Mouse (Mus musculus) myocyte (in vitro differentiated cells): ENCODE results near the gene Il4. TPM values are rescaled to one million over a fixed set of nuclear protein-coding genes. Genes with fewer than 3 reads are reported as not detected.

ENCODE experiments used
- H3K27me3 ChIP-seq: one replicate; pipeline ENCODE4 v1.6.1; 2011; ENCODE audit not compliant: control insufficient read depth, insufficient read depth, insufficient read length
- H3K36me3 ChIP-seq: one replicate; pipeline ENCODE4 v1.6.1; 2011; ENCODE audit not compliant: control insufficient read depth, insufficient read depth
- H3K4me2 ChIP-seq: one replicate; pipeline ENCODE4 v1.6.1; 2011; ENCODE audit warnings: low read depth, control low read depth
- H3K4me3 ChIP-seq: one replicate; pipeline ENCODE4 v1.5.1; 2011; ENCODE audit warnings: mild to moderate bottlenecking, control low read depth, moderate library complexity
- H3K79me2 ChIP-seq: one replicate; pipeline ENCODE4 v1.6.1; 2011; ENCODE audit not compliant: control insufficient read depth, insufficient read depth
- H3ac ChIP-seq: one replicate; pipeline ENCODE4 v1.6.1; 2011; ENCODE audit not compliant: control insufficient read depth, insufficient read length
- CEBPB ChIP-seq: IDR thresholded peaks from 2 replicates; pipeline ENCODE4 v1.6.1; 2011; ENCODE audit warnings: mild to moderate bottlenecking, moderate library complexity; ENCODE audit not compliant: poor library complexity, insufficient read depth, severe bottlenecking
- E2F4 ChIP-seq: IDR thresholded peaks from one replicate; pipeline ENCODE4 v1.6.1; 2011; ENCODE audit warnings: mild to moderate bottlenecking, control low read depth, moderate library complexity; ENCODE audit not compliant: insufficient read depth
- MAX ChIP-seq: IDR thresholded peaks from one replicate; pipeline ENCODE4 v1.6.1; 2011; ENCODE audit warnings: low read depth, mild to moderate bottlenecking, control low read depth
- MYOD1 ChIP-seq, 3 experiments: IDR thresholded peaks; one replicate each; pipeline ENCODE4 v1.6.1; 2011; ENCODE audit warnings: control low read depth in 2 of 3, low read depth in 2 of 3, mild to moderate bottlenecking in 2 of 3, moderate library complexity in 1 of 3; ENCODE audit not compliant: insufficient read length in 2 of 3, control insufficient read depth in 1 of 3
- MYOG ChIP-seq, 3 experiments: IDR thresholded peaks; one replicate each; pipeline ENCODE4 v1.6.1; 2011; ENCODE audit warnings: control low read depth in 2 of 3, low read depth in 2 of 3, mild to moderate bottlenecking in 2 of 3; ENCODE audit not compliant: insufficient read length in 2 of 3, control insufficient read depth in 1 of 3, insufficient read depth in 1 of 3
- POLR2A ChIP-seq: IDR thresholded peaks from one replicate; pipeline ENCODE4 v1.6.1; 2011; ENCODE audit warnings: low read depth, mild to moderate bottlenecking, control low read depth, moderate library complexity; ENCODE audit not compliant: insufficient read length
- POLR2AphosphoS2 ChIP-seq: IDR thresholded peaks from one replicate; pipeline ENCODE4 v1.6.1; 2011; ENCODE audit warnings: low read depth, control low read depth; ENCODE audit not compliant: insufficient read length
- REST ChIP-seq: IDR thresholded peaks from one replicate; pipeline ENCODE4 v1.6.1; 2011; ENCODE audit warnings: mild to moderate bottlenecking, control low read depth, moderate library complexity; ENCODE audit not compliant: insufficient read depth, insufficient read length
- SRF ChIP-seq: IDR thresholded peaks from one replicate; pipeline ENCODE4 v1.6.1; 2011; ENCODE audit warnings: low read depth; ENCODE audit not compliant: control insufficient read depth, insufficient read length
- TCF12 ChIP-seq: IDR thresholded peaks from one replicate; pipeline ENCODE4 v1.6.1; 2011; ENCODE audit warnings: mild to moderate bottlenecking, control low read depth; ENCODE audit not compliant: poor library complexity, insufficient read depth, severe bottlenecking
- TCF3 ChIP-seq: IDR thresholded peaks from one replicate; pipeline ENCODE4 v1.6.1; 2011; ENCODE audit warnings: low read depth, control low read depth; ENCODE audit not compliant: insufficient read length
- USF1 ChIP-seq: IDR thresholded peaks from one replicate; pipeline ENCODE4 v1.6.1; 2011; ENCODE audit warnings: low read depth, mild to moderate bottlenecking, control low read depth, moderate library complexity
- polyA plus RNA-seq: library from polyadenylated mRNA; unstranded; fragments of >200 nt; fragmentation: generic; extraction: Trizol; gene quantifications from one replicate; pipeline ENCODE4 v1.2.1, GENCODE M21; 2012; ENCODE audit warnings: missing spikeins

Il4 gene
- polyA plus RNA-seq, result 0.19 TPM

- Histone ChIP-seq H3K79me2 (no peaks in the 10 kb centered on the region), H3K27me3 (peaks cover 34% of the 10 kb centered on the region), H3K4me2 (no peak within 1 kb of the TSS), H3K4me3 (no peak within 1 kb of the TSS), H3ac (no peak within 1 kb of the TSS), H3K36me3 (no peaks in the 10 kb centered on the region)
- no peak for TF ChIP-seq CEBPB
- TF ChIP-seq POLR2A, result no peak
- TF ChIP-seq SRF, result no peak
- no peak for TF ChIP-seq MAX
- TF ChIP-seq REST, result no peak
- TF ChIP-seq TCF3, result no peak
- TF ChIP-seq E2F4, result no peak
- TF ChIP-seq POLR2AphosphoS2, result no peak
- no peak for TF ChIP-seq MYOG (IDR thresholded peaks at IDR 0.05; ENCODE audit: control insufficient read depth in 1 of 3, insufficient read depth in 1 of 3, insufficient read length in 2 of 3, low read depth in 2 of 3)
- TF ChIP-seq MYOD1 (IDR thresholded peaks at IDR 0.05; ENCODE audit: control insufficient read depth in 1 of 3, insufficient read length in 2 of 3, low read depth in 2 of 3), result no peak
- no peak for TF ChIP-seq USF1
- TF ChIP-seq TCF12, result no peak
Measured at GRCm38 (mm10) chr11:53618619-53619198, at the start of gene Il4. Gene Il4, minus strand, starts transcription at chr11:53618669.

GRCm38 (mm10) chr11:53664091-53664490 is 45.6 kb upstream of the Il4 start:
- Histone ChIP-seq H3K4me2 (no peak overlapping the region), H3K36me3 (peaks cover 12% of the 10 kb centered on the region), H3K79me2 (no peaks in the 10 kb centered on the region), H3ac (no peak overlapping the region), H3K4me3 (no peak overlapping the region), H3K27me3 (no peaks in the 10 kb centered on the region)
- TF ChIP-seq POLR2AphosphoS2, result no peak
- TF ChIP-seq TCF12, result no peak
- no peak for TF ChIP-seq POLR2A
- no peak for TF ChIP-seq TCF3
- no peak for TF ChIP-seq SRF
- no peak for TF ChIP-seq MAX
- TF ChIP-seq USF1, result no peak
- TF ChIP-seq E2F4, result no peak
- no peak for TF ChIP-seq MYOG (IDR thresholded peaks at IDR 0.05; ENCODE audit: control insufficient read depth in 1 of 3, insufficient read depth in 1 of 3, insufficient read length in 2 of 3, low read depth in 2 of 3)
- no peak for TF ChIP-seq CEBPB
- TF ChIP-seq REST, result no peak
- no peak for TF ChIP-seq MYOD1 (IDR thresholded peaks at IDR 0.05; ENCODE audit: control insufficient read depth in 1 of 3, insufficient read length in 2 of 3, low read depth in 2 of 3)

- Histone ChIP-seq H3K79me2 (no peaks in the 10 kb centered on the region), H3K36me3 (peaks cover 9% of the 10 kb centered on the region), H3K4me3 (no peak overlapping the region), H3K4me2 (no peak overlapping the region), H3ac (no peak overlapping the region), H3K27me3 (no peaks in the 10 kb centered on the region)
- TF ChIP-seq MYOD1 (IDR thresholded peaks at IDR 0.05; ENCODE audit: control insufficient read depth in 1 of 3, insufficient read length in 2 of 3, low read depth in 2 of 3) (no peak), E2F4 (no peak), CEBPB (no peak), POLR2AphosphoS2 (no peak), TCF12 (no peak), USF1 (no peak)
Measured at GRCm38 (mm10) chr11:53662794-53663674, 44.6 kb upstream of the Il4 start.

GRCm38 (mm10) chr11:53657828-53658227 is 39.4 kb upstream of the Il4 start:
- no peaks in the 10 kb centered on the region for H3K36me3 ChIP-seq
- no peak overlapping the region for H3K4me2 ChIP-seq
- no peaks in the 10 kb centered on the region for H3K27me3 ChIP-seq
- no peak overlapping the region for H3K4me3 ChIP-seq
- no peaks in the 10 kb centered on the region for H3K79me2 ChIP-seq
- no peak for TF ChIP-seq POLR2AphosphoS2
- TF ChIP-seq E2F4, result no peak
- TF ChIP-seq SRF, result no peak
- TF ChIP-seq TCF12, result no peak
- no peak for TF ChIP-seq TCF3
- no peak for TF ChIP-seq POLR2A
- TF ChIP-seq USF1, result no peak
- no peak for TF ChIP-seq CEBPB
- TF ChIP-seq MYOG (IDR thresholded peaks at IDR 0.05; ENCODE audit: control insufficient read depth in 1 of 3, insufficient read depth in 1 of 3, insufficient read length in 2 of 3, low read depth in 2 of 3), result no peak
- TF ChIP-seq MYOD1 (IDR thresholded peaks at IDR 0.05; ENCODE audit: control insufficient read depth in 1 of 3, insufficient read length in 2 of 3, low read depth in 2 of 3), result no peak
- TF ChIP-seq REST, result no peak
- no peak for TF ChIP-seq MAX
- no peak overlapping the region for H3ac ChIP-seq
